Comparison of ENCODE assay signal across 33 mouse cellular contexts in the genomic region with DNA sequence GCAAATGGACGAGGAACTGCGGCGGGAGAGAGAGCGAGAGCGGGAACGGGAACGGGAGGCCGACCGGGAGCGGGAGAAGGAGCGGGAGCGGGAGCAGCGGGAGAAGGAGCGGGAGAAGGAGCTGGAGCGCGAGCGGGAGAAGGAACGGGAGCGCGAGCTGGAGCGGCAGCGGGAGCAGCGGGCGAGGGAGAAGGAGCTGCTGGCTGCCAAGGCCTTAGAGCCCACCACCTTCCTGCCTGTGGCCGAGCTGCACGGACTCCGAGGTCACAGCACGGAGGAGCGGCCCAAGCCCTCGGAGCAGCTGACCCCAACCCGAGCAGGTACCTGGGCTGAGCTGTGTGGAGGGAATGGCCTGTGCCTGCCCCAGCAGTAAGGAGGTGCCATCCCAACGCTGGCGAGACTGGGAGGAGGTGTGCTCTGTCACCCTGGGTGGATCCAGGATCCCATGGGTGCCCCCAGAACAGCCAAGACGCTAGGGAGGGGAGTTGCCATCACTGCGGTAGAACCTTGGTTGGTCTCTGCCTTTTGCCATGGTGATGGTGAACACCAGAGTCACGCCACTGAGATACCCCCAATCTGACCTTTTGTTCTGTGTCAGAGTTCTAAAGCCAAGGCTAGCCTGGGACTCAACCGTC. TPM values are rescaled to one million over a fixed set of nuclear protein-coding genes. Genes with fewer than 3 reads are reported as not detected.
DNase-seq lines count a peak whose midpoint lies in the region; ATAC-seq lines count a peak whose summit lies in the region.
"Had no signal": no experiment of that assay in that cellular context is flagged by ENCODE, and none has a peak within 500 bp of the region (broad histone marks: within the 10 kb centered on the region; RNA-seq: fewer than 3 reads in every experiment).

No protein-coding gene starts in this region.

- peak overlapping the region; percentile 30; the same call in 1 of the 2 replicates for H3K27ac ChIP-seq in hindbrain, embryonic 13.5 days
- H3K27ac ChIP-seq in hindbrain, embryonic 11.5 days (ENCODE audit: low read depth, low read length) = no peak overlapping the region
- H3K27ac ChIP-seq in neural tube, embryonic 12.5 days = peak overlapping the region; percentile 20; the same call in 1 of the 2 replicates
- H3K27ac ChIP-seq: kidney, postnatal 0 days; limb, embryonic 15.5 days; liver, embryonic 13.5 days; macrophage; stomach, postnatal 0 days had no signal

- no peak overlapping the region for H3K4me2 ChIP-seq in hindbrain, embryonic 13.5 days
- no peak overlapping the region for H3K4me2 ChIP-seq in hindbrain, embryonic 11.5 days (replicated peaks; ENCODE audit: low read depth, low read length)
- no peak overlapping the region for H3K4me2 ChIP-seq in neural tube, embryonic 12.5 days (replicated peaks)
- H3K4me2 ChIP-seq: forebrain, embryonic 12.5 days; heart, embryonic 11.5 days; limb, embryonic 15.5 days; liver, embryonic 13.5 days had no signal

- 96% methylated on average over 37 of the region's 37 CpGs for WGBS in hindbrain, embryonic 13.5 days
- WGBS in hindbrain, embryonic 11.5 days = 96% methylated on average over 37 of the region's 37 CpGs
- 93% methylated on average over 37 of the region's 37 CpGs for WGBS in neural tube, embryonic 12.5 days

- H3K4me3 ChIP-seq in hindbrain, embryonic 13.5 days = no peak overlapping the region
- H3K4me3 ChIP-seq in hindbrain, embryonic 11.5 days (ENCODE audit: low read depth, low read length) = no peak overlapping the region
- no peak overlapping the region for H3K4me3 ChIP-seq in neural tube, embryonic 12.5 days
- H3K4me3 ChIP-seq: erythroblast, embryonic 14.5 days; forebrain, embryonic 12.5 days; limb, embryonic 10.5 days; limb, embryonic 15.5 days; liver, embryonic 13.5 days; myocyte had no signal

- no peak overlapping the region for H3K9ac ChIP-seq in hindbrain, embryonic 13.5 days
- H3K9ac ChIP-seq in hindbrain, embryonic 11.5 days (ENCODE audit: low read depth, low read length) = no peak overlapping the region
- H3K9ac ChIP-seq in neural tube, embryonic 12.5 days = no peak overlapping the region
- H3K9ac ChIP-seq: forebrain, embryonic 12.5 days; limb, embryonic 15.5 days; liver, embryonic 13.5 days had no signal

- no peaks in the 10 kb centered on the region for H3K27me3 ChIP-seq in hindbrain, embryonic 13.5 days
- H3K27me3 ChIP-seq in hindbrain, embryonic 11.5 days (ENCODE audit: control insufficient read depth, insufficient read depth, low read length) = no peaks in the 10 kb centered on the region
- no peaks in the 10 kb centered on the region for H3K27me3 ChIP-seq in neural tube, embryonic 12.5 days (replicated peaks)
- H3K27me3 ChIP-seq: CH12.LX; forebrain, embryonic 12.5 days; limb, embryonic 15.5 days; liver, embryonic 13.5 days had no signal

- H3K36me3 ChIP-seq in hindbrain, embryonic 13.5 days = peaks cover 65% of the 10 kb centered on the region
- H3K36me3 ChIP-seq in hindbrain, embryonic 11.5 days (ENCODE audit: control insufficient read depth, insufficient read depth, low read length) = peaks cover 33% of the 10 kb centered on the region
- H3K36me3 ChIP-seq in neural tube, embryonic 12.5 days = peaks cover 78% of the 10 kb centered on the region

- DNase-seq in cerebellum, adult 9-11 months = peak; percentile 38
- no peak for DNase-seq in cerebellum, postnatal 10 days
- DNase-seq in hindbrain, embryonic 11.5 days (ENCODE audit: low spot score) = no peak
- DNase-seq in neural tube, embryonic 10.5 days (ENCODE audit: extremely low spot score, low spot score) = no peak
- DNase-seq in adrenal gland, adult 8-10 months = no peak
- no peak for DNase-seq in adrenal gland, postnatal 4 days (ENCODE audit: low spot score in 2 of 2)
- DNase-seq: adrenal gland, postnatal 10 days; cerebellum, adult 11-12 months; cerebellum, postnatal 14 days; gastrocnemius, postnatal 14 days; heart, postnatal 36 days; kidney, adult 8-10 months; kidney, postnatal 4 days; liver, embryonic 13.5 days; lung, adult 18-20 months; right cerebral cortex, postnatal 4 days; thymus, adult 2 months; thymus, postnatal 36 days had no signal

- ATAC-seq in hindbrain, embryonic 13.5 days (ENCODE audit: low FRiP score) = no peak
- ATAC-seq in hindbrain, embryonic 11.5 days (ENCODE audit: low FRiP score) = no peak
- ATAC-seq in neural tube, embryonic 12.5 days (ENCODE audit: low FRiP score, low read depth) = no peak
- ATAC-seq: intestine, embryonic 16.5 days; lung, postnatal 0 days; midbrain, embryonic 16.5 days had no signal

- H3K4me1 ChIP-seq in hindbrain, embryonic 13.5 days (replicated peaks) = peaks cover 51% of the 10 kb centered on the region
- H3K4me1 ChIP-seq in hindbrain, embryonic 11.5 days (replicated peaks; ENCODE audit: control insufficient read depth, insufficient read depth, low read length) = peaks cover 29% of the 10 kb centered on the region
- H3K4me1 ChIP-seq in neural tube, embryonic 12.5 days = peaks cover 37% of the 10 kb centered on the region

- no peaks in the 10 kb centered on the region for H3K9me3 ChIP-seq in hindbrain, embryonic 13.5 days
- no peaks in the 10 kb centered on the region for H3K9me3 ChIP-seq in hindbrain, embryonic 11.5 days (ENCODE audit: control insufficient read depth, low read length)
- H3K9me3 ChIP-seq in neural tube, embryonic 12.5 days = no peaks in the 10 kb centered on the region
- H3K9me3 ChIP-seq: forebrain, embryonic 12.5 days; limb, embryonic 10.5 days; limb, embryonic 15.5 days; liver, embryonic 13.5 days had no signal

RNA-seq across cellular contexts. Expression of gene Gins2, which starts 20.8 kb away (rescaled TPM):
- 23.1 and 24.5 TPM in 2 replicates for polyA plus RNA-seq in hindbrain, embryonic 13.5 days (2015; fragmentation: Nextera tagmentation; extraction: Ambion mirVana)
- 94.8 and 96.9 TPM in 2 replicates for polyA plus RNA-seq in hindbrain, embryonic 11.5 days (2014; fragmentation: Nextera tagmentation; extraction: Ambion mirVana)
- polyA plus RNA-seq in neural tube, embryonic 12.5 days (2016; fragmentation: Nextera tagmentation; extraction: Ambion mirVana) = 53.4 and 54.7 TPM in 2 replicates
- 1 to 10 TPM; 5.2 to 10.0 (median 6.5) TPM for total RNA-seq in adrenal gland, adult 8-10 months (2022)
- 10 to 100 TPM; 36.6 to 39.3 TPM for total RNA-seq in adrenal gland, postnatal 4 days (2021)
